Mouse (Mus musculus): ENCODE results near the gene Ascl2. TPM values are rescaled to one million over a fixed set of nuclear protein-coding genes. Genes with fewer than 3 reads are reported as not detected.
A peak's percentile ranks its signal among the peaks of the same experiment; 100 is the strongest.

The Ascl2 gene
- polyA plus RNA-seq, 1 experiment = 0.11 TPM

GRCm38 (mm10) chr7:143006756-143007598, 37.9 kb upstream of the Ascl2 start:
- Histone ChIP-seq H3K4me3 (ENCODE audit: insufficient read depth, low read depth, low read length) (no peak overlapping the region), H3K27ac (ENCODE audit: insufficient read depth, low read depth, low read length) (no peak overlapping the region), H3K4me1 (ENCODE audit: control insufficient read depth, insufficient read depth, low read length) (peaks cover 11% of the 10 kb centered on the region), H3K36me3 (ENCODE audit: control insufficient read depth, insufficient read depth, low read length) (no peaks in the 10 kb centered on the region), H3K27me3 (replicated peaks; ENCODE audit: control insufficient read depth, insufficient read depth, low read length) (no peaks in the 10 kb centered on the region)
- 91% methylated on average over 8 of the region's 8 CpGs for WGBS
- DNase-seq = no peak
- TF ChIP-seq POLR2A (IDR thresholded peaks at IDR 0.05; ENCODE audit: low read depth, low read length) (no peak), CTCF (conservative IDR thresholded peaks at IDR 0.05; ENCODE audit: insufficient read depth, insufficient read length, low read depth, low read length) (no peak)

- Histone ChIP-seq H3K27me3 (replicated peaks; ENCODE audit: control insufficient read depth, insufficient read depth, low read length) (no peaks in the 10 kb centered on the region), H3K4me1 (ENCODE audit: control insufficient read depth, insufficient read depth, low read length) (peaks cover 11% of the 10 kb centered on the region), H3K4me3 (ENCODE audit: insufficient read depth, low read depth, low read length) (no peak overlapping the region), H3K27ac (ENCODE audit: insufficient read depth, low read depth, low read length) (no peak overlapping the region), H3K36me3 (ENCODE audit: control insufficient read depth, insufficient read depth, low read length) (no peaks in the 10 kb centered on the region)
- WGBS = 79% methylated on average over 2 of the region's 2 CpGs
- no peak for DNase-seq
- TF ChIP-seq CTCF (conservative IDR thresholded peaks at IDR 0.05; ENCODE audit: insufficient read depth, insufficient read length, low read depth, low read length) (no peak), POLR2A (IDR thresholded peaks at IDR 0.05; ENCODE audit: low read depth, low read length) (no peak)
These were observed 37.2 kb upstream of the Ascl2 start for GRCm38 (mm10) chr7:143006097-143006755.

- 95% methylated on average over 6 of the region's 6 CpGs for WGBS
- Histone ChIP-seq H3K4me1 (ENCODE audit: control insufficient read depth, insufficient read depth, low read length) (peaks cover 11% of the 10 kb centered on the region), H3K36me3 (ENCODE audit: control insufficient read depth, insufficient read depth, low read length) (no peaks in the 10 kb centered on the region), H3K27me3 (replicated peaks; ENCODE audit: control insufficient read depth, insufficient read depth, low read length) (no peaks in the 10 kb centered on the region), H3K27ac (ENCODE audit: insufficient read depth, low read depth, low read length) (no peak overlapping the region), H3K4me3 (ENCODE audit: insufficient read depth, low read depth, low read length) (no peak overlapping the region)
- DNase-seq = no peak
- no peak for TF ChIP-seq CTCF (conservative IDR thresholded peaks at IDR 0.05; ENCODE audit: insufficient read depth, insufficient read length, low read depth, low read length)
- no peak for TF ChIP-seq POLR2A (IDR thresholded peaks at IDR 0.05; ENCODE audit: low read depth, low read length)
These were observed 36.5 kb upstream of the Ascl2 start for GRCm38 (mm10) chr7:143005344-143006096.

GRCm38 (mm10) chr7:143004727-143005343, 35.8 kb upstream of the Ascl2 start, which contains the start of gene Tspan32:
Gene Tspan32 (plus strand): TSS chr7:143005046.
- peaks cover 10% of the 10 kb centered on the region for H3K4me1 ChIP-seq (ENCODE audit: control insufficient read depth, insufficient read depth, low read length)
- TF ChIP-seq CTCF (conservative IDR thresholded peaks at IDR 0.05; ENCODE audit: insufficient read depth, insufficient read length, low read depth, low read length) (no peak), POLR2A (IDR thresholded peaks at IDR 0.05; ENCODE audit: low read depth, low read length) (no peak)
- 79% methylated on average over 4 of the region's 4 CpGs for WGBS
- no peak within 1 kb of the TSS for H3K27ac ChIP-seq (ENCODE audit: insufficient read depth, low read depth, low read length)
- H3K36me3 ChIP-seq (ENCODE audit: control insufficient read depth, insufficient read depth, low read length) = no peaks in the 10 kb centered on the region
- H3K27me3 ChIP-seq (replicated peaks; ENCODE audit: control insufficient read depth, insufficient read depth, low read length) = no peaks in the 10 kb centered on the region
- no peak within 1 kb of the TSS for H3K4me3 ChIP-seq (ENCODE audit: insufficient read depth, low read depth, low read length)
- DNase-seq = no peak

- WGBS = 31% methylated on average over 3 of the region's 3 CpGs
These were observed 33.6 kb upstream of the Ascl2 start for GRCm38 (mm10) chr7:143002679-143003078.

GRCm38 (mm10) chr7:142997403-142998150, 28.5 kb upstream of the Ascl2 start:
- Histone ChIP-seq H3K36me3 (ENCODE audit: control insufficient read depth, insufficient read depth, low read length) (no peaks in the 10 kb centered on the region), H3K27me3 (replicated peaks; ENCODE audit: control insufficient read depth, insufficient read depth, low read length) (no peaks in the 10 kb centered on the region), H3K27ac (ENCODE audit: insufficient read depth, low read depth, low read length) (no peak overlapping the region), H3K4me1 (ENCODE audit: control insufficient read depth, insufficient read depth, low read length) (no peaks in the 10 kb centered on the region), H3K4me3 (ENCODE audit: insufficient read depth, low read depth, low read length) (no peak overlapping the region)
- WGBS = 49% methylated on average over 3 of the region's 3 CpGs
- no peak for DNase-seq
- TF ChIP-seq CTCF (conservative IDR thresholded peaks at IDR 0.05; ENCODE audit: insufficient read depth, insufficient read length, low read depth, low read length) (no peak), POLR2A (IDR thresholded peaks at IDR 0.05; ENCODE audit: low read depth, low read length) (no peak)

More at GRCm38 (mm10) chr7:143002679-143003078, 33.6 kb upstream of the Ascl2 start:
- H3K27ac ChIP-seq (ENCODE audit: insufficient read depth, low read depth, low read length) = no peak overlapping the region
- H3K27me3 ChIP-seq (replicated peaks; ENCODE audit: control insufficient read depth, insufficient read depth, low read length) = no peaks in the 10 kb centered on the region
- no peaks in the 10 kb centered on the region for H3K4me1 ChIP-seq (ENCODE audit: control insufficient read depth, insufficient read depth, low read length)
- no peak for DNase-seq
- TF ChIP-seq POLR2A (IDR thresholded peaks at IDR 0.05; ENCODE audit: low read depth, low read length) (no peak), CTCF (conservative IDR thresholded peaks at IDR 0.05; ENCODE audit: insufficient read depth, insufficient read length, low read depth, low read length) (peak; percentile 46; the same call in 1 of the 2 replicates)
- H3K4me3 ChIP-seq (ENCODE audit: insufficient read depth, low read depth, low read length) = no peak overlapping the region
- H3K36me3 ChIP-seq (ENCODE audit: control insufficient read depth, insufficient read depth, low read length) = no peaks in the 10 kb centered on the region
